Mouse (Mus musculus): ENCODE data around the gene Nufip1. TPM values are rescaled to one million over a fixed set of nuclear protein-coding genes. Genes with fewer than 3 reads are reported as not detected.
A peak's percentile ranks its signal among the peaks of the same experiment; 100 is the strongest.

Gene Nufip1
- 16.0 and 17.4 TPM in 2 replicates for polyA plus RNA-seq (2016; fragmentation: Nextera tagmentation; extraction: Ambion mirVana)

GRCm38 (mm10) chr14:76110396-76111221 lies at the start of gene Nufip1, which contains the start of gene Gpalpp1:
TSS of gene Nufip1 (plus strand) at chr14:76110891.
TSS of gene Gpalpp1 (minus strand) at chr14:76110760.
- Histone ChIP-seq H3K9ac (peak within 1 kb of the TSS; percentile 86), H3K4me1 (peaks cover 12% of the 10 kb centered on the region), H3K4me3 (peak within 1 kb of the TSS; percentile 91), H3K27me3 (replicated peaks) (no peaks in the 10 kb centered on the region), H3K36me3 (peaks cover 24% of the 10 kb centered on the region), H3K9me3 (no peaks in the 10 kb centered on the region), H3K27ac (peak within 1 kb of the TSS; percentile 60; the same call in 1 of the 2 replicates), H3K4me2 (replicated peaks) (peak within 1 kb of the TSS; percentile 92)
- peak; percentile 99 for ATAC-seq (ENCODE audit: low FRiP score, low read depth)
- WGBS: under 1% methylated on average over 69 of the region's 69 CpGs

DNA sequence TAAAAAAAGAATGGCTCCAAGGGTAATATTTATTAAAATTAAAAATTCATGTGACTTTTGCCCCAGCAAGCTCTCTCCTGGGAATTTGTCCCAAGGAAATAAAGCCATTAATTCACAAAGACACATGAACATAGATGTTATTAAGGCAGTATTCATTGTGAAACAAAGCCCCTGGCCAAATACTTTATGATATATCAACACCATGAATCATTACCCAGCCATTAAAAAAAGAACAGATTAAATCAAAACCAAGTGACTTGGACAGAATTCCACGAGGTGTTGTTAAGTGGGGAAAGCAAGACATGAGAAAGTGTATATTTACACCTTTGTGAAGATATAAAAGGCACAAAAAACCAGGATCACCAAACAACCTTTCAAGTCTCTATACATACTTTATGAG lies 43.5 kb upstream of the Nufip1 start:
- Histone ChIP-seq H3K9ac (no peak overlapping the region), H3K27me3 (replicated peaks) (no peaks in the 10 kb centered on the region), H3K4me2 (replicated peaks) (no peak overlapping the region), H3K4me1 (no peaks in the 10 kb centered on the region), H3K9me3 (no peaks in the 10 kb centered on the region), H3K27ac (no peak overlapping the region), H3K4me3 (no peak overlapping the region), H3K36me3 (no peaks in the 10 kb centered on the region)
- no peak for ATAC-seq (ENCODE audit: low FRiP score, low read depth)
- WGBS: 67% methylated on average over 1 of the region's 1 CpGs

GRCm38 (mm10) chr14:76068296-76068695 lies 42.4 kb upstream of the Nufip1 start:
- no peak overlapping the region for H3K9ac ChIP-seq
- no peak overlapping the region for H3K4me3 ChIP-seq
- H3K9me3 ChIP-seq: no peaks in the 10 kb centered on the region
- H3K4me2 ChIP-seq (replicated peaks): no peak overlapping the region
- H3K27me3 ChIP-seq (replicated peaks): no peaks in the 10 kb centered on the region
- 76% methylated on average over 4 of the region's 4 CpGs for WGBS
- no peak for ATAC-seq (ENCODE audit: low FRiP score, low read depth)
- no peaks in the 10 kb centered on the region for H3K36me3 ChIP-seq
- no peak overlapping the region for H3K27ac ChIP-seq
- no peaks in the 10 kb centered on the region for H3K4me1 ChIP-seq

DNA sequence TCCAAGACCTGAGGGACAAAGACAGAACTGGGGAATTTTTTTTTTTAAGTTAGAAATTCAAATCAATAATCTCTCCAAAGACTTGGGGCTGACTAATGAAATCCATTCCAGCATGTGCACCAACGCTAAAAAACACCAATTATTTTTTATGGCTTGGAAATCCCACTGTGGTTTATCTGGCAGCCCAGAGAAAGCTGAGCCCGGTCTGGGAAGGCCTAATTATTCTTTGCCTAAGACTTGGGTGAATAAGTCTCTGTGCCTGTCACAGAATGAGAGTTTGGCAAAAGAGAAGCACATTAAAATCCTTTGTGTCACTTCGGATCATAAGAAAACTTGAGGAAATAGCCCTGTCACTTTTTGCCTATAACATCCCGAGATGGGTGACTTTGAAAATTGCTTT lies 41.4 kb upstream of the Nufip1 start:
- no peaks in the 10 kb centered on the region for H3K27me3 ChIP-seq (replicated peaks)
- H3K4me3 ChIP-seq: no peak overlapping the region
- H3K4me2 ChIP-seq (replicated peaks): no peak overlapping the region
- no peaks in the 10 kb centered on the region for H3K4me1 ChIP-seq
- no peaks in the 10 kb centered on the region for H3K9me3 ChIP-seq
- no peak overlapping the region for H3K9ac ChIP-seq
- no peaks in the 10 kb centered on the region for H3K36me3 ChIP-seq
- no peak for ATAC-seq (ENCODE audit: low FRiP score, low read depth)
- H3K27ac ChIP-seq: no peak overlapping the region
- WGBS: 66% methylated on average over 4 of the region's 4 CpGs

GRCm38 (mm10) chr14:76072626-76073025 lies 38.1 kb upstream of the Nufip1 start:
- H3K27me3 ChIP-seq (replicated peaks): no peaks in the 10 kb centered on the region
- no peak overlapping the region for H3K9ac ChIP-seq
- no peak overlapping the region for H3K4me3 ChIP-seq
- no peak overlapping the region for H3K4me2 ChIP-seq (replicated peaks)
- H3K36me3 ChIP-seq: no peaks in the 10 kb centered on the region
- H3K9me3 ChIP-seq: no peaks in the 10 kb centered on the region
- peaks cover 4% of the 10 kb centered on the region; the same call in 1 of the 2 replicates for H3K4me1 ChIP-seq
- H3K27ac ChIP-seq: no peak overlapping the region
- no peak for ATAC-seq (ENCODE audit: low FRiP score, low read depth)
- WGBS: 78% methylated on average over 2 of the region's 2 CpGs

GRCm38 (mm10) chr14:76074206-76074605 lies 36.5 kb upstream of the Nufip1 start:
- no peak overlapping the region for H3K9ac ChIP-seq
- no peak overlapping the region for H3K4me2 ChIP-seq (replicated peaks)
- H3K4me3 ChIP-seq: no peak overlapping the region
- no peaks in the 10 kb centered on the region for H3K36me3 ChIP-seq
- no peaks in the 10 kb centered on the region for H3K27me3 ChIP-seq (replicated peaks)
- H3K4me1 ChIP-seq: peaks cover 4% of the 10 kb centered on the region; the same call in 1 of the 2 replicates
- 91% methylated on average over 1 of the region's 1 CpGs for WGBS
- ATAC-seq (ENCODE audit: low FRiP score, low read depth): no peak
- no peaks in the 10 kb centered on the region for H3K9me3 ChIP-seq
- no peak overlapping the region for H3K27ac ChIP-seq

DNA sequence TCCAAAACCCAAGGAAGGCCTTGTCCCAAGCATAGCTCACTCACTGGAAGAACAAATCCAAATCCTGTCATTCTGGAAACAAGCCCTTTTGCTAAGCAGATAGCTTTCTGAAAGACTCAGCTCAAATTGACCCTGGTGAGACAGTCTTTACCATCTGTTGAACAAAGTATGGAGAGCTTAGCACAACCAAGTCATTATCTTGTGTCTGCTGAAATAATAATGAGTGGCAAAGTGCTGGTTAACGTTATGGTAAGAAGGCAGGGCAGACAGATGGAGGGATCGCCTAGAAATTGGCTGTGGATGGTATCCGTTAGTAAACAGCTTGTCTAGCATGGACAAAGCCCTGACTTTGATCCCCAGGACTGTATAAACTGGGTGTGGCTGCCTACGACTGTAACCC lies 35.0 kb upstream of the Nufip1 start:
- H3K9ac ChIP-seq: no peak overlapping the region
- peaks cover 4% of the 10 kb centered on the region; the same call in 1 of the 2 replicates for H3K4me1 ChIP-seq
- H3K4me2 ChIP-seq (replicated peaks): no peak overlapping the region
- H3K9me3 ChIP-seq: no peaks in the 10 kb centered on the region
- no peak overlapping the region for H3K27ac ChIP-seq
- ATAC-seq (ENCODE audit: low FRiP score, low read depth): no peak
- no peak overlapping the region for H3K4me3 ChIP-seq
- 56% methylated on average over 4 of the region's 4 CpGs for WGBS
- H3K27me3 ChIP-seq (replicated peaks): no peaks in the 10 kb centered on the region
- no peaks in the 10 kb centered on the region for H3K36me3 ChIP-seq

GRCm38 (mm10) chr14:76076602-76077001 lies 34.1 kb upstream of the Nufip1 start:
- Histone ChIP-seq H3K4me2 (replicated peaks) (no peak overlapping the region), H3K27me3 (replicated peaks) (no peaks in the 10 kb centered on the region), H3K9ac (no peak overlapping the region), H3K36me3 (no peaks in the 10 kb centered on the region), H3K27ac (no peak overlapping the region), H3K4me3 (no peak overlapping the region), H3K9me3 (no peaks in the 10 kb centered on the region), H3K4me1 (peaks cover 4% of the 10 kb centered on the region; the same call in 1 of the 2 replicates)
- ATAC-seq (ENCODE audit: low FRiP score, low read depth): peak; percentile 44; the same call in 1 of the 2 replicates
- WGBS: 57% methylated on average over 4 of the region's 4 CpGs

DNA sequence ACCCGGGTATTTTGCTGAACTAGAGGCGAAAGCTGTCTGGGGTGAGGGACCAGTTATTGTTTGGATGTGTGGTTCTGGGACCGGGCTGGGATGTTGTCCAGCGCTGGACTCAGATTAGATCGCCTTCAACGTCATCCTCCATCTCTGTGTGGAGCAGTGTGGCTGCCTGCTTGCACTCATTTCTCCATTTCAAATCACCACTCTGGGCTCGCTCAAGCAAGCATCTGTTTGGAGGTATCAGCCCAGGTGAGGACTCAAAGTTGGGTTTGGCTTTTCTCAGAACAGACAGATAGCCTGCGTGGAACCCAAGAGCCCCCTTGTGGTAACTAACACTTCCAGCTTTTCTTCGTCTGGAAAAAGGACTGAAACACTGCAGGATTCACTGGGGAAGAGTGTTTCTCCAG lies 33.6 kb upstream of the Nufip1 start:
- H3K27me3 ChIP-seq (replicated peaks): no peaks in the 10 kb centered on the region
- WGBS: 53% methylated on average over 9 of the region's 9 CpGs
- H3K4me1 ChIP-seq: peaks cover 4% of the 10 kb centered on the region; the same call in 1 of the 2 replicates
- H3K36me3 ChIP-seq: no peaks in the 10 kb centered on the region
- H3K9ac ChIP-seq: no peak overlapping the region
- H3K4me2 ChIP-seq (replicated peaks): no peak overlapping the region
- ATAC-seq (ENCODE audit: low FRiP score, low read depth): peak; percentile 41; the same call in 1 of the 2 replicates
- no peak overlapping the region for H3K4me3 ChIP-seq
- H3K27ac ChIP-seq: no peak overlapping the region
- H3K9me3 ChIP-seq: no peaks in the 10 kb centered on the region

GRCm38 (mm10) chr14:76081451-76081850 lies 29.2 kb upstream of the Nufip1 start:
- H3K36me3 ChIP-seq: no peaks in the 10 kb centered on the region
- H3K9me3 ChIP-seq: no peaks in the 10 kb centered on the region
- 65% methylated on average over 11 of the region's 11 CpGs for WGBS
- no peak overlapping the region for H3K9ac ChIP-seq
- H3K27ac ChIP-seq: no peak overlapping the region
- no peak overlapping the region for H3K4me3 ChIP-seq
- H3K4me2 ChIP-seq (replicated peaks): no peak overlapping the region
- ATAC-seq (ENCODE audit: low FRiP score, low read depth): no peak
- H3K27me3 ChIP-seq (replicated peaks): no peaks in the 10 kb centered on the region
- peaks cover 4% of the 10 kb centered on the region; the same call in 1 of the 2 replicates for H3K4me1 ChIP-seq

DNA sequence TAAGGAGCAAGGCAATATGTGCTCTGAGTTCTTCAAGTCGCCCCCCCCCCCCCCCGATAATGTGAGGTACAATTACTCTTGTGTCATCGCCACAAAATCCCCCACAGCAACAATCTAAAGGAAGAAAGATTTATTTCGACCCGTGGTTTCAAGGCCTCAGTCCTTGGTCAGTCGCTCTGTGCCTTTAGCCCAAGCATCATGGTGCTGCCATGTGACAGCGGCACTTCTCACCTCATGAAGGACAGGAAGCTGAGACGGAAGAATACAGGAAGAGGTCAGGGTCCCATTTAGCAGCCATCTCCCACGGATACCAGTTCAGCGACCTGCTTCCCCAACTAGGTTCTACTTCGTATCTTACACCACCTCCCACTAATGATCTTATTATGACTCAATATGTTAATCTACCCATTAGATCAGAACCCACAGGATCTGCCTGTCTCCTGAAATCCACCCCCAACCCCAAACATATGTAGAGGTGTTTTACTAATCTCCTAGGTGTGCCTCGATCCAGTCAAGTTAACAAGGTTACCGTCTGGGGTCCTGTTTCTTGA lies 28.5 kb upstream of the Nufip1 start:
- H3K9me3 ChIP-seq: no peaks in the 10 kb centered on the region
- no peaks in the 10 kb centered on the region for H3K4me1 ChIP-seq
- H3K4me3 ChIP-seq: no peak overlapping the region
- ATAC-seq (ENCODE audit: low FRiP score, low read depth): no peak
- H3K9ac ChIP-seq: no peak overlapping the region
- H3K36me3 ChIP-seq: no peaks in the 10 kb centered on the region
- H3K27me3 ChIP-seq (replicated peaks): no peaks in the 10 kb centered on the region
- H3K27ac ChIP-seq: no peak overlapping the region
- H3K4me2 ChIP-seq (replicated peaks): no peak overlapping the region
- 87% methylated on average over 13 of the region's 13 CpGs for WGBS

GRCm38 (mm10) chr14:76084188-76084587 lies 26.5 kb upstream of the Nufip1 start:
- H3K36me3 ChIP-seq: peaks cover 4% of the 10 kb centered on the region; the same call in 1 of the 2 replicates
- H3K4me1 ChIP-seq: no peaks in the 10 kb centered on the region
- ATAC-seq (ENCODE audit: low FRiP score, low read depth): no peak
- no peaks in the 10 kb centered on the region for H3K27me3 ChIP-seq (replicated peaks)
- no peak overlapping the region for H3K4me3 ChIP-seq
- no peak overlapping the region for H3K4me2 ChIP-seq (replicated peaks)
- H3K27ac ChIP-seq: no peak overlapping the region
- no peak overlapping the region for H3K9ac ChIP-seq
- no peaks in the 10 kb centered on the region for H3K9me3 ChIP-seq
- 91% methylated on average over 3 of the region's 3 CpGs for WGBS

Measured in neural tube, embryonic 12.5 days (tissue).